Mouse (Mus musculus): Measurements from ENCODE around the gene Gm45208.

Gene Gm45208

GRCm38 (mm10) chrX:7772766-7773165, 50.7 kb downstream of the Gm45208 start:
- peak; percentile 36 for DNase-seq (ENCODE audit: low read depth, low spot score)

GRCm38 (mm10) chrX:7775501-7776205, 53.6 kb downstream of the Gm45208 start:
- DNase-seq (ENCODE audit: low read depth, low spot score), result no peak

GRCm38 (mm10) chrX:7776329-7777082, 54.5 kb downstream of the Gm45208 start:
- peak; percentile 70 for DNase-seq (ENCODE audit: low read depth, low spot score)

- no peak for DNase-seq (ENCODE audit: low read depth, low spot score)
These were observed 56.6 kb downstream of the Gm45208 start for GRCm38 (mm10) chrX:7778450-7779244.

DNA sequence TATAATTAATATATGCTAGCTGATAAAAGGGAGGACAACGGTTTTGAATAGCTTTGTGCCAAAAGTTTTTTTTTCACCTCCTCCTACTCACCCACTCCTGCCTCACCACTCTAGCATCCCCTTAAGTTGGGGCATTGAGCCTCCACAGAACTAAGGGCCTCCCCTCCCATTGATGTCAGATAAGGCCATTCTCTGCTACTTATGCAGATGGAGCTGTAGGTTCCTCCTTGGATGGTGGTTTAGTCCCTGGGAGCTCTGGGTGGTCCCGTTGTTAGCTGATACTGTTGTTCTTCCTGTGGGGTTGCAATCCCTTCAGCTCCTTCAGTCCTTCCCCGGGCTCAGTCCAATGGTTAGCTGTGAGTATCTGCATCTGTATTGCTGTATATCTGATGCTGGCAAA, 57.2 kb downstream of the Gm45208 start:
- no peak for DNase-seq (ENCODE audit: low read depth, low spot score)
